Mouse (Mus musculus) lung, adult 2 months (tissue): Measurements from ENCODE around the gene Lsamp.

Source experiments
- CTCF ChIP-seq: fragments of 200-500 bp; IDR thresholded peaks from 2 replicates; pipeline ENCODE4 v1.5.1; 2011; ENCODE audit warnings: mild to moderate bottlenecking, low read length, control low read depth; ENCODE audit not compliant: insufficient read depth
- POLR2A ChIP-seq: fragments of 200-500 bp; IDR thresholded peaks from 2 replicates; pipeline ENCODE4 v1.6.1; 2011; ENCODE audit warnings: low read depth, mild to moderate bottlenecking, control low read depth, low read length, borderline replicate concordance; ENCODE audit errors: extremely low read depth

GRCm38 (mm10) chr16:41384288-41384687, 1400.1 kb downstream of the Lsamp start:
- TF ChIP-seq CTCF (no peak), POLR2A (no peak)
